Mouse (Mus musculus) left cerebral cortex, postnatal 25 days (tissue): Measurements from ENCODE around the gene Musk. TPM values are rescaled to one million over a fixed set of nuclear protein-coding genes. Genes with fewer than 3 reads are reported as not detected.
A peak's percentile ranks its signal among the peaks of the same experiment; 100 is the strongest.
"Not testable (repeated sequence)": the region's sequence is repeated elsewhere in the genome, so short reads cannot be mapped to it uniquely, and the experiment has no call there.

Source experiments
- DNase-seq, 2 experiments: peaks; one replicate each; pipeline ENCODE4 v3.0.0; 2022; ENCODE audit warnings: low spot score in 2 of 2, mixed read lengths in 1 of 2
- intact Hi-C: fragments of 180-260 bp; cut with DNase I; formaldehyde crosslinking; loops from one replicate; pipeline ENCODE4 v1.15.1; 2025
- total RNA-seq, 2 experiments: library from RNA; stranded (reverse); gene quantifications; 2 replicates each; pipeline ENCODE4 v1.2.3; 2021

The Musk gene
- 1 to 10 TPM; 2.1 to 2.3 TPM for total RNA-seq

DNA sequence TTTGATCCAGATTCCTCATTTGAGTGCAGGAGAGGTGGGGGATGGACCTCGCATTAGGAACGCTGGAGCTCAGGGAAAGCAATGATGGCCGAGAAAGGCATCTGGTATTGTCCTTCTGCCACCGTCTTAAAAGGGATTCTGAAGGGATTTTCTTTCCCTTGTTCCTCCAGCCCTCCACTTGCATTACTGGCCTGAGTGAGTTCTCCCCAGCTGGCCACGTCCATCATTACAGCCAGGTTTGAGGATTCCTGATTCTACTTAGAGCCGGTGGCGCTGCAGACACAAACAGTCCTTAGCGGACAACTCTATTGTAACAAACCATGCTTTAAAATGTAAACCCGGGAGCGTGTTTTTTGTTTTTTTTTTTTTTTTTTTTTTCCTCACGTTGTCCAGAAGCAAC is at the start of gene Musk:
Gene Musk (plus strand): TSS at position 274 of the 400 bp plus-strand sequence.
- intact Hi-C loops, result no loop called here
- no peak for DNase-seq

DNA sequence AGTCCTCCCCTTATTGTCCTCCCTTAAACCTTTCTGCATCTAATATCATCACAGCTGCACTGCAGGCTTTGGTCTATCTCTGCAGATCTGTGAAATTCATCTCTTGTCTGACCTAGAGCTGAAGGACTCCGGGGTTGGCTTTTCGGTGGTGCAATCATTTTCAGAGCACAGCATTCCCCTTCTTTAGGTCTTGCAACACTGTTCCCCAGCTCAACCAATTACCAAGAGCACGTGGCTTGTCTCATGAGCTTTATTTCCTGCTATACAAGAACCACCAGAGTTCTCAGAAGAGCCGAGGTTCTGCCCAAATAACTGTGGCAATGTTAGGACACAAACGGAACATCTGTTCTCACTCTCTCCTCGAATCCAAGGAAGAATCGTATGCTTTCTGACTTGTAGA is 45.3 kb upstream of the Musk start:
- DNase-seq, result no peak
- intact Hi-C loops, result loop anchor here (10.0 kb wide), 1 partner anchor 566 kb away; no protein-coding TSS in a partner anchor

DNA sequence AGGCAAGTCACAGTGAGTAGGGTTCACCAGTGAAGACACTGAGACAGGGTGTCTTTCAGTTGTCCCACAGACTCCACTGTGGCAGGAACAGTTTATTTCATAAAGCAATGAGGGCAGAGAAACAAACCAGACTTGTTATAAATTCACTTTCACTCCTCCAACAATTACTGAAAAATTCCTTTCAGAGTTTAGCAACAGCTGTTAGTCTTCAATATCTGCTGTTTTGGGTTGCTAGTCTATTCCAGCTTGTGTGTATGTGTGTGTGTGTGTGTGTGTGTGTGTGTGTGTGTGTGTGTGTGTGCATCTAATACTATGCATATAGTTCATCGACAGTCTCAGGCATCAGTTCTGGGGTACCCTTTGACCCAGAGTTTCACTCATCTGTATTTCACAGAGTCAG is 40.2 kb upstream of the Musk start:
- DNase-seq, result no peak

GRCm38 (mm10) chr4:58252381-58252780 is 33.4 kb upstream of the Musk start:
- intact Hi-C loops, result loop anchor here (10.0 kb wide), 1 partner anchor 348 kb away; no protein-coding TSS in a partner anchor

More for the DNA sequence above, 40.2 kb upstream of the Musk start:
- intact Hi-C loops, result loop anchor here (10.0 kb wide), 1 partner anchor 571 kb away; no protein-coding TSS in a partner anchor

GRCm38 (mm10) chr4:58253410-58253809 is 32.4 kb upstream of the Musk start:
- peak; percentile 27 to 58 for DNase-seq
- intact Hi-C loops, result loop anchor here (1.0 to 10.0 kb wide), 2 partner anchors 171 to 349 kb away; no protein-coding TSS in a partner anchor

More at GRCm38 (mm10) chr4:58252381-58252780, 33.4 kb upstream of the Musk start:
- no peak for DNase-seq

DNA sequence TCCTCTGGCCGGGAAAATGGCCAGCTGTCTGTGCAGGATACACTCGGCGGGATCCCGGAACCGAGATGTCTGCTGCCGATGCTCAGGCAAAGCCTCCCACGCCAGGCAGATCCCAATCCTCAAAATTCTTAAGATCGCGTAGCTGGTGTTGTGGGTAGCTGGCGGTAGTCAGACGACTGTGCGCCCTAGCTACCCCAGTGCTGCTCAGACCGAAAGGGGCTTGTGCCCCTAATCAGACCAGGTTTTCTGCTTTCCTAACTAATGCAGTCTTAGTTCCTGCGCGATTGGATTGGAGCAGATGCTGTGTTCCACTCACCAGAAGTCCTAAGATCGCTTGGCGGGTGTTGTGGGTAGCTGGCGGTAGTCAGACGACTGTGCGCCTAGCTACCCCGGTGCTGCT is 25.0 kb upstream of the Musk start:
- DNase-seq, result not testable (repeated sequence)
- intact Hi-C loops, result loop anchor here (10.0 kb wide), 1 partner anchor 294 kb away; the partner anchor contains the start of gene Lpar1

DNA sequence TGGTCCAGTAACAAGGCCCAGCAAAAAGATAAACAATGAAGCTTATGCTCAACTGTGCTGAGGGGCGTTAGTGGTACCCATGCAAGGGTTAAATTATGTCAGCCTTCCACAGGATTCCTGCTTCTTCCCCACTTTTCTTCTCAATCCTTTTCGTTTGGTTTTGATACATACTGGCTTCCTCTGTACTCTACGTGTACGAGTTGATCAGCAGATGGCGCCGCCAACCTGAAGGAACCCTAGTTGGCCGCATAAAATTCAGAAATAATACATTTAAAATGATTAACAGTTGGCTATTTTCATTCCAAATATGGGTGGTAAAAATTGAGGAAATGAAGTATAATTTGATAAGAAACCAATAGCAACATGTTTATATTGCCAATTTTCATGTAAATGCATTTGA is 19.5 kb upstream of the Musk start:
- peak; percentile 26 to 42 for DNase-seq
- intact Hi-C loops, result loop anchor here (1.0 to 10.0 kb wide), 2 partner anchors 289 to 483 kb away; partner anchors contain the start of gene Lpar1

DNA sequence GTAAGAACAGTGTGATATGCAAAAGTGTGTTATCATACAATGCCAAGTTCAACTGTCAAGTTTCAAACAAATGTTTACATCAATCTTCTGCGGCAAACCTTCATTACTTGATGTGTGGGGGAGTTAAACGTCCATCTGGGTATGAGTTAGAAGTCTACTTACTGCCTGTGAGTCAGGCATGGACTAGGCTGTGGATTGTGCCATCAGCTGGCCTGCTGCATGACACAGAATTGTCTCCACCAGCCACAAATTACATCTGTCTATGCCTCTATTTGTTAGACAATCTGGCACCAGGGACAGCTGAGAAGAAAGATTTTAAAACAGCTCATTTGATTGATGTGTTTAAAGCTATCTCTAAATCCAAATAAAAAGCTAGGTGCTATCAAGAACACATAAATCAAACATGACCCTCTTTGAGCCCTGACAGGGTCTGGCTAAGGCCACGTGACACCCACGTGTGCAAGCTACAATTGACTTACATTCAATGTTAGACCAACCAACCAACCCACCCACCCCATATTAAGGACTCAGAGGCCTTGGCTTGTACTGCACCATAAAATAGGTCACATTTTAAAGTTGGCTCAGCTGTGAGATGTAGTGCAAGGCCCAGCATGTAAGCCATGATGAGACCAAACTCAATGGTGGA is 16.7 kb upstream of the Musk start:
- DNase-seq, result no peak
- intact Hi-C loops, result loop anchor here (10.0 kb wide), 1 partner anchor 286 kb away; the partner anchor contains the start of gene Lpar1

GRCm38 (mm10) chr4:58269961-58270360 is 15.8 kb upstream of the Musk start:
- no peak for DNase-seq
- intact Hi-C loops, result loop anchor here (10.0 kb wide), 2 partner anchors 155 to 285 kb away; partner anchors contain the start of gene Lpar1

GRCm38 (mm10) chr4:58270956-58271355 is 14.8 kb upstream of the Musk start:
- intact Hi-C loops, result loop anchor here (10.0 kb wide), 1 partner anchor 154 kb away; no protein-coding TSS in a partner anchor
- DNase-seq, result no peak

DNA sequence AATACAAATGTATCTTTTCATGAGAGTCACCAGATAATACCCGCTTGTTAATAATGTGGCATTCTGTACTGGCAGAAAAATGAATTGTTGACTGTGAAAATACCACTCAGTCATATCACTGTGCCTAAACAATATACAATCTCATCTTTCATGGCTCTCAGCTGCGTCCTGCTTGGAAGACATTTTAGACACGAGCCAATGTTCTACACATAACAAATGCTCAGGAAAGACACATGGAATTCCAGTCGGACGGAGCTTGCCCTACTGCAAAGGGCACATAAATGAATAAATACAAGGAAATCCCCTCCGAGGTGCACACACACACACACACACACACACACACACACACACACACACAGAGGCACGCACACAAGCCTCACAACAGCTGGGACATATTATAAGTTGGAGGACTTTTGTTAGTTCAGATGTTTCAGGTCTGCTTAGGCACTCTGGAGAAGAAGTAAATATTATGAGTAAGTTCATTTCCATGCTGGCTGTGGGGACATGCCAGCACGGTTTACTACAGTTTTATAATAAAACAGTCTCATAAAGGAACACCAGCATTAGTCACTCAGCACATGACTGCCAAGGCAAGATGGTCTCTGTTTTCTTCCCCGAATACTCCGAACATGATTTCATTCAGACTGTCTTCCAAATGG is 14.1 kb upstream of the Musk start:
- DNase-seq, result peak in 1 of 2 experiments; percentile 47
- intact Hi-C loops, result loop anchor here (10.0 kb wide), 1 partner anchor 153 kb away; no protein-coding TSS in a partner anchor

DNA sequence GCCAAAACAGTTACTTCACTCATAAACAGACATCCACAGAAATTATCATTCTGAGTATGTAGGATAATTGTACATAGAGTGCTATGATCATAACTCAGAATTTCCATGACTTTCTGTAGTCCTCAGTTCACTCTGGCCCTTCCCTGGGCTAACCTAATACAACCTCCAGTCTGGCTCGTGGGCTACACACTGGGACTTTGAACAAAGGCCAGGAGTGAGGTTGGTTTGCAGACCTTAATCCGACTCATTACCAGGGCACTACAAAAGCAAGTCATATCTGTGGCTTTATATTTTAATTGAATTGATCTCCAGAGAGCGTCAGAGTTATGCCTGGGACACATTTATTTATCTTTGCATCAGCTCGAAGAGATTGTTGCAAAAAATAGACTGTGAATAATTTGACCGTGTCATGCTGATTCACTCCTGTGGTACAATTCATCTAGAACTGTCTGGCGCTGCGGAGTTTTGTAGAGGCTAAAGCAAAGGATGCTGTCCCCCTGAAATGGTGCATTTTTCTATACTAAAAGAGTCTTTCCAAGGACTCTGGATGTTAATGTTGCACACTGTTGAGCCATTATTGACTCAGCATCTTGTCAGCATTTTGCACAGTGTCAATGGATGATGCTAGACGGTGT is 10.4 kb upstream of the Musk start:
- no peak for DNase-seq
- intact Hi-C loops, result loop anchor here (10.0 kb wide), 1 partner anchor 149 kb away; no protein-coding TSS in a partner anchor

GRCm38 (mm10) chr4:58278368-58278767 is 7.4 kb upstream of the Musk start:
- DNase-seq, result no peak
- intact Hi-C loops, result loop anchor here (10.0 kb wide), 1 partner anchor 146 kb away; no protein-coding TSS in a partner anchor

GRCm38 (mm10) chr4:58280121-58280520 is 5.6 kb upstream of the Musk start:
- no peak for DNase-seq
- intact Hi-C loops, result no loop called here

GRCm38 (mm10) chr4:58286368-58287090 is 769 bp downstream of the Musk start:
- intact Hi-C loops, result no loop called here
- no peak for DNase-seq

DNA sequence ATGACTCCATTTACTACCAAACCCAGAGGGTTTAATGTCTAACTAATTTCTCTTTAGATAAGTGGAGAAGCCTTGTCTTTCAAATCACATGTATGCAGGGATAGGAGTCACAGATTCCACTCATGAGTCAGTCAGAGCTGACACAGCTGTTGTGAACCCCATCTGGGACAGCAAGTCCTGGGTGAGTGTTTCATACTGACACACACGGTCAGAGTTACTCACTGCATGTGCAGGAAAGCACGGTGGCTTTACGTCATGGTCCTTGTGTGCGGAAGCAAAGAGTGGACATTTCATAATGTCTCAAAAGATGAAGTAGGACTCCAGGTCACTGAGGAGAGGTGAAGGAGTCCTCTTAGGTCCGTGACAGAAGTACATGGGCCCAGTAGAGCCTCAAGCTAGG is 3.0 kb downstream of the Musk start:
- no peak for DNase-seq
- intact Hi-C loops, result no loop called here

GRCm38 (mm10) chr4:58291828-58292227 is 6.1 kb downstream of the Musk start:
- intact Hi-C loops, result no loop called here
- DNase-seq, result no peak

GRCm38 (mm10) chr4:58293099-58293498 is 7.3 kb downstream of the Musk start:
- intact Hi-C loops, result no loop called here
- DNase-seq, result no peak

GRCm38 (mm10) chr4:58303862-58304261 is 18.1 kb downstream of the Musk start:
- DNase-seq, result no peak
- intact Hi-C loops, result no loop called here
